Mouse (Mus musculus) CH12.LX (cell line): ENCODE data around the gene Npas2. TPM values are rescaled to one million over a fixed set of nuclear protein-coding genes. Genes with fewer than 3 reads are reported as not detected.

ENCODE experiments used
- DNase-seq: peaks from one replicate; pipeline ENCODE4 v3.0.0-alpha.2; 2013; ENCODE audit errors: extremely low read depth
- H3K27ac ChIP-seq: 2 replicates; pipeline ENCODE4 v1.5.1; 2012; ENCODE audit warnings: low read depth, mild to moderate bottlenecking, control low read depth, moderate library complexity; ENCODE audit not compliant: insufficient read depth
- H3K27me3 ChIP-seq: replicated peaks from 2 replicates; pipeline ENCODE3; 2012; ENCODE audit warnings: inconsistent platforms
- H3K36me3 ChIP-seq, 2 experiments: replicated peaks in 1 of 2; 2 replicates each; pipeline versions ENCODE3 to v1.6.1; 2012; ENCODE audit warnings: inconsistent platforms in 1 of 2, low read length in 1 of 2, mild to moderate bottlenecking in 1 of 2, mixed read lengths in 1 of 2, moderate library complexity in 1 of 2; ENCODE audit not compliant: control insufficient read depth in 1 of 2, insufficient read depth in 1 of 2
- H3K4me1 ChIP-seq, 2 experiments: 2 replicates each; pipeline ENCODE4 v1.6.1; 2012; ENCODE audit warnings: inconsistent platforms in 1 of 2, moderate library complexity in 1 of 2; ENCODE audit not compliant: insufficient read depth in 2 of 2, control insufficient read depth in 1 of 2
- H3K4me2 ChIP-seq: 2 replicates; pipeline ENCODE4 v1.6.1; 2012; ENCODE audit warnings: low read depth, mild to moderate bottlenecking, control low read depth; ENCODE audit not compliant: poor library complexity, insufficient read depth, severe bottlenecking
- H3K4me3 ChIP-seq, 3 experiments: fragments of 150-350 bp in 1 of 3; sonication (generic) in 1 of 3; replicated peaks in 1 of 3; 2 replicates each; pipeline versions ENCODE3 to v1.5.1; 2011 to 2012; ENCODE audit warnings: low read depth in 2 of 3, low read length in 2 of 3, mild to moderate bottlenecking in 2 of 3, moderate library complexity in 2 of 3, control low read depth in 1 of 3, improper control_type of control experiment in 1 of 3, inconsistent platforms in 1 of 3, mixed read lengths in 1 of 3; ENCODE audit not compliant: poor library complexity in 1 of 3
- H3K79me2 ChIP-seq: replicated peaks from 2 replicates; pipeline ENCODE4 v1.6.1; 2012; ENCODE audit warnings: mild to moderate bottlenecking, moderate library complexity; ENCODE audit not compliant: control insufficient read depth, poor library complexity, insufficient read depth, severe bottlenecking; ENCODE audit errors: extremely low read depth
- H3K9ac ChIP-seq: 2 replicates; pipeline ENCODE4 v1.6.1; 2012; ENCODE audit warnings: low read depth, mild to moderate bottlenecking, control low read depth, moderate library complexity; ENCODE audit not compliant: insufficient read depth
- H3K9me3 ChIP-seq: replicated peaks from 2 replicates; pipeline ENCODE3; 2012; ENCODE audit warnings: low read length, inconsistent platforms, mixed read lengths
- BHLHE40 ChIP-seq: IDR thresholded peaks from 2 replicates; pipeline ENCODE4 v1.6.1; 2011; ENCODE audit warnings: mild to moderate bottlenecking, low read depth, low read length, improper control_type of control experiment
- CHD2 ChIP-seq: IDR thresholded peaks from 2 replicates; pipeline ENCODE4 v1.6.1; 2011; ENCODE audit warnings: low read length, improper control_type of control experiment
- ETS1 ChIP-seq: conservative IDR thresholded peaks from 2 replicates; pipeline ENCODE4 v1.6.1; 2012; ENCODE audit warnings: low read depth, mild to moderate bottlenecking, inconsistent platforms, low read length, improper control_type of control experiment, moderate library complexity
- JUN ChIP-seq: IDR thresholded peaks from 2 replicates; pipeline ENCODE4 v1.6.1; 2011; ENCODE audit warnings: low read depth, mild to moderate bottlenecking, low read length, improper control_type of control experiment, moderate library complexity; ENCODE audit not compliant: insufficient read depth
- MAFK ChIP-seq: IDR thresholded peaks from 2 replicates; pipeline ENCODE4 v1.6.1; 2011; ENCODE audit warnings: low read length, improper control_type of control experiment; ENCODE audit not compliant: insufficient replicate concordance
- MAX ChIP-seq: IDR thresholded peaks from 2 replicates; pipeline ENCODE4 v1.6.1; 2011; ENCODE audit warnings: low read length, improper control_type of control experiment
- MAZ ChIP-seq: IDR thresholded peaks from 2 replicates; pipeline ENCODE4 v1.6.1; 2012; ENCODE audit warnings: low read depth, mild to moderate bottlenecking, inconsistent platforms, low read length, improper control_type of control experiment, moderate library complexity
- MEF2A ChIP-seq: IDR thresholded peaks from 2 replicates; pipeline ENCODE4 v1.6.1; 2014; ENCODE audit warnings: low read depth, mild to moderate bottlenecking, inconsistent platforms, low read length, improper control_type of control experiment, borderline replicate concordance
- MXI1 ChIP-seq: IDR thresholded peaks from 2 replicates; pipeline ENCODE4 v1.6.1; 2011; ENCODE audit warnings: mild to moderate bottlenecking, low read depth, low read length, improper control_type of control experiment
- MYC ChIP-seq: IDR thresholded peaks from 2 replicates; pipeline ENCODE4 v1.6.1; 2011; ENCODE audit warnings: low read depth, mild to moderate bottlenecking, improper control_type of control experiment, low read length
- NELFE ChIP-seq: IDR thresholded peaks from 2 replicates; pipeline ENCODE4 v1.6.1; 2011; ENCODE audit warnings: low read depth, low read length, improper control_type of control experiment
- NRF1 ChIP-seq: IDR thresholded peaks from 2 replicates; pipeline ENCODE4 v1.6.1; 2014; ENCODE audit warnings: low read depth, mild to moderate bottlenecking, inconsistent platforms, low read length, improper control_type of control experiment, moderate library complexity
- PAX5 ChIP-seq: IDR thresholded peaks from 2 replicates; pipeline ENCODE4 v1.6.1; 2012; ENCODE audit warnings: low read length, inconsistent platforms, mixed read lengths
- POLR2A ChIP-seq: IDR thresholded peaks from 2 replicates; pipeline ENCODE4 v1.6.1; 2011; ENCODE audit warnings: low read depth, mild to moderate bottlenecking, improper control_type of control experiment, low read length
- RAD21 ChIP-seq: IDR thresholded peaks from 2 replicates; pipeline ENCODE4 v1.6.1; 2011; ENCODE audit warnings: low read depth, mild to moderate bottlenecking, low read length, improper control_type of control experiment, moderate library complexity
- RCOR1 ChIP-seq: conservative IDR thresholded peaks from 2 replicates; pipeline ENCODE4 v1.6.1; 2012; ENCODE audit warnings: low read depth, mild to moderate bottlenecking, inconsistent platforms, low read length, improper control_type of control experiment
- ZC3H11A ChIP-seq: IDR thresholded peaks from 2 replicates; pipeline ENCODE4 v1.6.1; 2012; ENCODE audit warnings: low read depth, mild to moderate bottlenecking, inconsistent platforms, low read length, improper control_type of control experiment
- ZMIZ1 ChIP-seq: IDR thresholded peaks from 2 replicates; pipeline ENCODE4 v1.6.1; 2012; ENCODE audit warnings: low read depth, mild to moderate bottlenecking, inconsistent platforms, low read length, improper control_type of control experiment
- ZNF384 ChIP-seq: IDR thresholded peaks from 2 replicates; pipeline ENCODE4 v1.6.1; 2012; ENCODE audit warnings: low read depth, low read length, improper control_type of control experiment, inconsistent platforms
- dilution Hi-C: fragments of 300-500 bp; cut with MboI; formaldehyde crosslinking; loops from 2 replicates; pipeline ENCODE4 v1.14.3; 2020; ENCODE audit warnings: low sequenced_read_pairs; ENCODE audit not compliant: extremely low pct_unique_long_range_greater_than_20kb, extremely low pct_ligation_motif_present
- in situ Hi-C: fragments of 300-500 bp; cut with MboI; formaldehyde crosslinking; loops from 3 replicates; pipeline ENCODE4 v1.14.3; 2019; ENCODE audit warnings: low sequenced_read_pairs, low pct_ligation_motif_present, low pct_unique_long_range_greater_than_20kb, mixed read lengths
- polyA plus RNA-seq: library from polyadenylated mRNA; unstranded; fragments of >175 nt; gene quantifications from 2 replicates; pipeline ENCODE4 v1.2.1, GENCODE M21; 2012; ENCODE audit warnings: low read depth; ENCODE audit not compliant: insufficient read length
- total RNA-seq, 2 experiments: library from RNA; depleted of rRNA; stranded (reverse); fragments of 300-350 nt in 1 of 2; fragments of >200 nt in 1 of 2; gene quantifications; 2 replicates each; pipeline ENCODE4 v1.2.3; 2012 to 2014

Npas2 gene
- total and polyA plus RNA-seq, 3 experiments = 0.13 TPM; not detected in 2

- dilution Hi-C loops = no loop called here
- H3K36me3 ChIP-seq = peaks cover 3 to 87% of the 10 kb centered on the region in 2 experiments
These were observed 88.4 kb downstream of the Npas2 start for GRCm38 (mm10) chr1:39281888-39282287.

DNA sequence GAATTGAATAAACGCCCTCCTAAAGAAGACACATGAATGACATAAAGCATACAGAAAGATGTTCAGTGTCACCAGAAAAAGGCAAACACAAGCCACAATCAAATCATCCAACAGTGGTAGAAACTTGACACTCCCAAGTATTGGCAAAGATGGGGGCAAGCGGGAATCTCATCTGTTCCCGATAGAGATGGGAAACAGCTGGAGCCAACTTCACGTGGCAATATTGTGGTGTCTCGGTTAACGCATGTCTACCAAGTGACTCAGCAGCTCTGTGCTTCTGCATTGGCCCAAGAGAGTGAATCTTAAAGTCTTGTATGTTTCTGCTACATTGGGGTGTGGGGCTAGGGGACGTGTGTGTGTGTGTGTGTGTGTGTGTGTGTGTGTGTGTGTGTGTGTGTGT lies 89.8 kb downstream of the Npas2 start:
- dilution Hi-C loops = no loop called here
- Histone ChIP-seq H3K4me1 (peaks cover 3% of the 10 kb centered on the region in 2 experiments; a peak in 1 of 4 replicates), H3K27me3 (no peaks in the 10 kb centered on the region)

More at GRCm38 (mm10) chr1:39281888-39282287, 88.4 kb downstream of the Npas2 start:
- Histone ChIP-seq H3K4me1 (peaks cover 3% of the 10 kb centered on the region in 2 experiments; a peak in 1 of 4 replicates), H3K79me2 (no peaks in the 10 kb centered on the region), H3K9me3 (peaks cover 5% of the 10 kb centered on the region), H3K9ac (no peak overlapping the region), H3K4me2 (no peak overlapping the region), H3K27me3 (no peaks in the 10 kb centered on the region), H3K27ac (no peak overlapping the region), H3K4me3 (no peak overlapping the region)
- DNase-seq = no peak
- TF ChIP-seq MAFK (no peak), NRF1 (no peak), ETS1 (no peak), RAD21 (no peak), MYC (no peak), POLR2A (no peak), ZNF384 (no peak), BHLHE40 (no peak), ZMIZ1 (no peak), MXI1 (no peak), MAZ (no peak), MAX (no peak), NELFE (no peak), CHD2 (no peak), MEF2A (no peak), JUN (no peak), PAX5 (no peak), RCOR1 (no peak)
- in situ Hi-C loops = no loop called here

More for the DNA sequence above, 89.8 kb downstream of the Npas2 start:
- peaks cover 3 to 84% of the 10 kb centered on the region in 2 experiments for H3K36me3 ChIP-seq
- H3K9ac ChIP-seq = no peak overlapping the region
- in situ Hi-C loops = no loop called here
- no peak overlapping the region for H3K4me3 ChIP-seq
- no peak for DNase-seq
- no peaks in the 10 kb centered on the region for H3K79me2 ChIP-seq
- H3K27ac ChIP-seq = no peak overlapping the region
- no peak overlapping the region for H3K4me2 ChIP-seq
- TF ChIP-seq POLR2A (no peak), ZC3H11A (no peak)
- no peaks in the 10 kb centered on the region for H3K9me3 ChIP-seq
